Mouse (Mus musculus) frontal cortex, postnatal 36 days (tissue): ENCODE data around the gene Slc28a3.

Experiments used
- DNase-seq, 2 experiments: peaks; one replicate each; pipeline ENCODE4 v3.0.0; 2022; ENCODE audit warnings: low spot score in 2 of 2

Slc28a3 gene

GRCm38 (mm10) chr13:58560497-58561138 lies 50.1 kb downstream of the Slc28a3 start:
- DNase-seq = peak; percentile 37 to 54

GRCm38 (mm10) chr13:58558216-58558615 lies 52.5 kb downstream of the Slc28a3 start:
- peak; percentile 43 to 59 for DNase-seq

GRCm38 (mm10) chr13:58556018-58556417 lies 54.7 kb downstream of the Slc28a3 start:
- DNase-seq = no peak

GRCm38 (mm10) chr13:58555561-58555960 lies 55.1 kb downstream of the Slc28a3 start:
- no peak for DNase-seq

GRCm38 (mm10) chr13:58551924-58552323 lies 58.8 kb downstream of the Slc28a3 start:
- no peak for DNase-seq

- DNase-seq = peak in 1 of 2 experiments; percentile 28
These were observed 63.1 kb downstream of the Slc28a3 start for GRCm38 (mm10) chr13:58547570-58547969.

- peak; percentile 42 to 71 for DNase-seq
These were observed 66.8 kb downstream of the Slc28a3 start for GRCm38 (mm10) chr13:58543688-58544408.

- DNase-seq = peak; percentile 74 to 79
These were observed 67.6 kb downstream of the Slc28a3 start for GRCm38 (mm10) chr13:58543066-58543465.

- DNase-seq = no peak
These were observed 68.1 kb downstream of the Slc28a3 start for GRCm38 (mm10) chr13:58542601-58543041.

- no peak for DNase-seq
These were observed 68.5 kb downstream of the Slc28a3 start for GRCm38 (mm10) chr13:58542167-58542566.

- DNase-seq = no peak
These were observed 69.1 kb downstream of the Slc28a3 start for GRCm38 (mm10) chr13:58541620-58542019.

GRCm38 (mm10) chr13:58538966-58539365 lies 71.7 kb downstream of the Slc28a3 start:
- DNase-seq = no peak

GRCm38 (mm10) chr13:58538366-58538765 lies 72.3 kb downstream of the Slc28a3 start:
- no peak for DNase-seq

GRCm38 (mm10) chr13:58537916-58538233 lies 72.8 kb downstream of the Slc28a3 start:
- DNase-seq = no peak

GRCm38 (mm10) chr13:58537232-58537915 lies 73.3 kb downstream of the Slc28a3 start:
- no peak for DNase-seq

- no peak for DNase-seq
These were observed 74.0 kb downstream of the Slc28a3 start for GRCm38 (mm10) chr13:58536466-58537231.

- DNase-seq = no peak
These were observed 75.4 kb downstream of the Slc28a3 start for GRCm38 (mm10) chr13:58535321-58535720.

- DNase-seq = no peak
These were observed 75.8 kb downstream of the Slc28a3 start for GRCm38 (mm10) chr13:58534861-58535260.

- DNase-seq = no peak
These were observed 76.3 kb downstream of the Slc28a3 start for GRCm38 (mm10) chr13:58534216-58534841.

- DNase-seq = no peak
These were observed 86.1 kb downstream of the Slc28a3 start for GRCm38 (mm10) chr13:58524581-58524980.

GRCm38 (mm10) chr13:58523761-58524117 lies 86.9 kb downstream of the Slc28a3 start:
- DNase-seq = no peak
